Mouse (Mus musculus) spleen, adult 2 months (tissue): Measurements from ENCODE around the gene Chid1.

Experiments used
- CTCF ChIP-seq: fragments of 200-500 bp; IDR thresholded peaks from 2 replicates; pipeline ENCODE4 v1.5.1; 2011; ENCODE audit warnings: mild to moderate bottlenecking, inconsistent platforms; ENCODE audit not compliant: insufficient read depth, insufficient read length, insufficient replicate concordance; ENCODE audit errors: extremely low read depth
- POLR2A ChIP-seq: fragments of 200-500 bp; IDR thresholded peaks from 2 replicates; pipeline ENCODE4 v1.6.1; 2011; ENCODE audit warnings: low read depth, low read length, inconsistent platforms

GRCm38 (mm10) chr7:141460001-141460390 lies 79.7 kb downstream of the Chid1 start:
- TF ChIP-seq CTCF (no peak), POLR2A (no peak)
